Mouse (Mus musculus): ENCODE data around the gene Dst. TPM values are rescaled to one million over a fixed set of nuclear protein-coding genes. Genes with fewer than 3 reads are reported as not detected.

Dst gene
- polyA plus RNA-seq, 1 experiment from 2014 or later = 23.5 TPM

- ATAC-seq (ENCODE audit: low FRiP score, low read depth) = no peak
- no peak overlapping the region for H3K27ac ChIP-seq
- H3K4me1 ChIP-seq = peaks cover 3% of the 10 kb centered on the region; the same call in 1 of the 2 replicates
- no peak overlapping the region for H3K4me2 ChIP-seq (replicated peaks)
- WGBS = 68% methylated on average over 7 of the region's 7 CpGs
- H3K36me3 ChIP-seq = no peaks in the 10 kb centered on the region; the same call in none of the 2 replicates
- H3K27me3 ChIP-seq = no peaks in the 10 kb centered on the region
- no peak overlapping the region for H3K9ac ChIP-seq
- no peaks in the 10 kb centered on the region for H3K9me3 ChIP-seq
- no peak overlapping the region for H3K4me3 ChIP-seq
Measured at GRCm38 (mm10) chr1:34156058-34156457, 248.0 kb downstream of the Dst start.

- Histone ChIP-seq H3K4me1 (peaks cover 3% of the 10 kb centered on the region; the same call in 1 of the 2 replicates), H3K27ac (no peak overlapping the region), H3K4me3 (no peak overlapping the region), H3K27me3 (no peaks in the 10 kb centered on the region), H3K4me2 (replicated peaks) (no peak overlapping the region), H3K9ac (no peak overlapping the region), H3K9me3 (no peaks in the 10 kb centered on the region), H3K36me3 (peaks cover 6% of the 10 kb centered on the region)
- no peak for ATAC-seq (ENCODE audit: low FRiP score, low read depth)
- 89% methylated on average over 10 of the region's 10 CpGs for WGBS
Measured at GRCm38 (mm10) chr1:34157702-34158101, 249.7 kb downstream of the Dst start.

- Histone ChIP-seq H3K4me1 (peaks cover 3% of the 10 kb centered on the region; the same call in 1 of the 2 replicates), H3K27ac (no peak overlapping the region), H3K27me3 (no peaks in the 10 kb centered on the region), H3K36me3 (peaks cover 6% of the 10 kb centered on the region), H3K4me2 (replicated peaks) (no peak overlapping the region), H3K9ac (no peak overlapping the region), H3K4me3 (no peak overlapping the region), H3K9me3 (no peaks in the 10 kb centered on the region)
- ATAC-seq (ENCODE audit: low FRiP score, low read depth) = no peak
- 77% methylated on average over 11 of the region's 11 CpGs for WGBS
Measured at GRCm38 (mm10) chr1:34158822-34159221, 250.8 kb downstream of the Dst start.

- 87% methylated on average over 7 of the region's 7 CpGs for WGBS
- peaks cover 14% of the 10 kb centered on the region for H3K36me3 ChIP-seq
- H3K27me3 ChIP-seq = no peaks in the 10 kb centered on the region
- H3K4me1 ChIP-seq = peaks cover 3% of the 10 kb centered on the region; the same call in 1 of the 2 replicates
- no peak overlapping the region for H3K27ac ChIP-seq
- no peak overlapping the region for H3K9ac ChIP-seq
- H3K9me3 ChIP-seq = no peaks in the 10 kb centered on the region
- H3K4me2 ChIP-seq (replicated peaks) = no peak overlapping the region
- H3K4me3 ChIP-seq = no peak overlapping the region
- ATAC-seq (ENCODE audit: low FRiP score, low read depth) = no peak
Measured at GRCm38 (mm10) chr1:34159898-34160297, 251.9 kb downstream of the Dst start.

GRCm38 (mm10) chr1:34164616-34165295, 256.7 kb downstream of the Dst start:
- no peak for ATAC-seq (ENCODE audit: low FRiP score, low read depth)
- WGBS = 70% methylated on average over 14 of the region's 14 CpGs
- Histone ChIP-seq H3K4me3 (no peak overlapping the region), H3K9ac (no peak overlapping the region), H3K9me3 (no peaks in the 10 kb centered on the region), H3K36me3 (peaks cover 48% of the 10 kb centered on the region), H3K4me1 (no peaks in the 10 kb centered on the region), H3K27me3 (no peaks in the 10 kb centered on the region), H3K27ac (no peak overlapping the region), H3K4me2 (replicated peaks) (no peak overlapping the region)

GRCm38 (mm10) chr1:34165926-34166325, 257.9 kb downstream of the Dst start:
- no peak overlapping the region for H3K27ac ChIP-seq
- no peaks in the 10 kb centered on the region for H3K9me3 ChIP-seq
- no peak overlapping the region for H3K4me3 ChIP-seq
- H3K27me3 ChIP-seq = no peaks in the 10 kb centered on the region
- H3K36me3 ChIP-seq = peaks cover 59% of the 10 kb centered on the region
- 96% methylated on average over 4 of the region's 4 CpGs for WGBS
- no peak overlapping the region for H3K9ac ChIP-seq
- H3K4me2 ChIP-seq (replicated peaks) = no peak overlapping the region
- ATAC-seq (ENCODE audit: low FRiP score, low read depth) = no peak
- H3K4me1 ChIP-seq = no peaks in the 10 kb centered on the region

GRCm38 (mm10) chr1:34167151-34168057, 259.4 kb downstream of the Dst start:
- no peak overlapping the region for H3K9ac ChIP-seq
- ATAC-seq (ENCODE audit: low FRiP score, low read depth) = no peak
- H3K36me3 ChIP-seq = peaks cover 67% of the 10 kb centered on the region
- no peak overlapping the region for H3K4me2 ChIP-seq (replicated peaks)
- H3K27me3 ChIP-seq = no peaks in the 10 kb centered on the region
- 76% methylated on average over 19 of the region's 19 CpGs for WGBS
- H3K4me3 ChIP-seq = no peak overlapping the region
- no peak overlapping the region for H3K27ac ChIP-seq
- H3K4me1 ChIP-seq = no peaks in the 10 kb centered on the region
- H3K9me3 ChIP-seq = no peaks in the 10 kb centered on the region

- WGBS = 87% methylated on average over 12 of the region's 12 CpGs
- no peak for ATAC-seq (ENCODE audit: low FRiP score, low read depth)
Measured at GRCm38 (mm10) chr1:34169086-34169485, 261.1 kb downstream of the Dst start.

GRCm38 (mm10) chr1:34174517-34174916, 266.5 kb downstream of the Dst start:
- WGBS = 90% methylated on average over 15 of the region's 15 CpGs
- H3K27me3 ChIP-seq = no peaks in the 10 kb centered on the region

More at GRCm38 (mm10) chr1:34169086-34169485, 261.1 kb downstream of the Dst start:
- Histone ChIP-seq H3K4me3 (no peak overlapping the region), H3K27ac (no peak overlapping the region), H3K36me3 (peaks cover 80% of the 10 kb centered on the region), H3K4me2 (replicated peaks) (no peak overlapping the region), H3K9ac (no peak overlapping the region), H3K9me3 (no peaks in the 10 kb centered on the region), H3K27me3 (no peaks in the 10 kb centered on the region), H3K4me1 (no peaks in the 10 kb centered on the region)

GRCm38 (mm10) chr1:34174961-34175360, 266.9 kb downstream of the Dst start:
- 82% methylated on average over 8 of the region's 8 CpGs for WGBS
- Histone ChIP-seq H3K4me3 (no peak overlapping the region), H3K9ac (no peak overlapping the region), H3K27me3 (no peaks in the 10 kb centered on the region), H3K27ac (no peak overlapping the region), H3K4me2 (replicated peaks) (no peak overlapping the region), H3K36me3 (peaks cover 88% of the 10 kb centered on the region), H3K9me3 (no peaks in the 10 kb centered on the region), H3K4me1 (no peaks in the 10 kb centered on the region)
- ATAC-seq (ENCODE audit: low FRiP score, low read depth) = no peak

More at GRCm38 (mm10) chr1:34174517-34174916, 266.5 kb downstream of the Dst start:
- H3K9me3 ChIP-seq = no peaks in the 10 kb centered on the region
- no peak overlapping the region for H3K9ac ChIP-seq
- H3K27ac ChIP-seq = no peak overlapping the region
- no peak overlapping the region for H3K4me3 ChIP-seq
- H3K4me1 ChIP-seq = no peaks in the 10 kb centered on the region
- no peak overlapping the region for H3K4me2 ChIP-seq (replicated peaks)
- H3K36me3 ChIP-seq = peaks cover 88% of the 10 kb centered on the region
- no peak for ATAC-seq (ENCODE audit: low FRiP score, low read depth)

- Histone ChIP-seq H3K9me3 (no peaks in the 10 kb centered on the region), H3K9ac (no peak overlapping the region), H3K27ac (no peak overlapping the region), H3K27me3 (no peaks in the 10 kb centered on the region), H3K4me1 (no peaks in the 10 kb centered on the region), H3K4me2 (replicated peaks) (no peak overlapping the region), H3K36me3 (peaks cover 82% of the 10 kb centered on the region), H3K4me3 (no peak overlapping the region)
- ATAC-seq (ENCODE audit: low FRiP score, low read depth) = no peak
- 91% methylated on average over 41 of the region's 41 CpGs for WGBS
Measured at GRCm38 (mm10) chr1:34178022-34178727, 270.1 kb downstream of the Dst start.

- no peak overlapping the region for H3K9ac ChIP-seq
- H3K36me3 ChIP-seq = peaks cover 69% of the 10 kb centered on the region
Measured at GRCm38 (mm10) chr1:34179756-34180155, 271.7 kb downstream of the Dst start.

More at GRCm38 (mm10) chr1:34179756-34180155, 271.7 kb downstream of the Dst start:
- 96% methylated on average over 19 of the region's 19 CpGs for WGBS
- Histone ChIP-seq H3K9me3 (no peaks in the 10 kb centered on the region), H3K4me1 (no peaks in the 10 kb centered on the region), H3K27ac (no peak overlapping the region), H3K27me3 (no peaks in the 10 kb centered on the region), H3K4me2 (replicated peaks) (no peak overlapping the region), H3K4me3 (no peak overlapping the region)
- ATAC-seq (ENCODE audit: low FRiP score, low read depth) = no peak

All from limb, embryonic 13.5 days (tissue).